Mouse (Mus musculus) embryonic facial prominence, embryonic 11.5 days (tissue): Measurements from ENCODE around the gene Olfr871. TPM values are rescaled to one million over a fixed set of nuclear protein-coding genes. Genes with fewer than 3 reads are reported as not detected.

Source experiments
- ATAC-seq: fragments of 200-750 bp; cut with Nextera tagmentation; replicated peaks from 2 replicates; pipeline ENCODE4 v1.8.0; 2017; ENCODE audit warnings: low read depth; ENCODE audit not compliant: insufficient number of reproducible peaks, low FRiP score, low TSS enrichment
- DNase-seq: peaks from one replicate; pipeline ENCODE4 v3.0.0-alpha.2; 2015; ENCODE audit warnings: low spot score
- H3K27ac ChIP-seq: fragments of 300-500 bp; sonication (generic); replicated peaks from 2 replicates; pipeline ENCODE4 v1.5.1; 2014; ENCODE audit warnings: mild to moderate bottlenecking, low read depth, low read length, control low read depth
- H3K27me3 ChIP-seq: fragments of 300-500 bp; sonication (generic); 2 replicates; pipeline ENCODE4 v1.6.1; 2014; ENCODE audit warnings: mild to moderate bottlenecking, low read length, moderate library complexity, mixed read lengths; ENCODE audit not compliant: control insufficient read depth, insufficient read depth
- H3K36me3 ChIP-seq: fragments of 300-500 bp; sonication (generic); replicated peaks from 2 replicates; pipeline ENCODE4 v1.6.1; 2014; ENCODE audit warnings: low read depth, mild to moderate bottlenecking, low read length, moderate library complexity, mixed read lengths; ENCODE audit not compliant: control insufficient read depth, insufficient read depth
- H3K4me1 ChIP-seq: fragments of 300-500 bp; sonication (generic); 2 replicates; pipeline ENCODE4 v1.6.1; 2014; ENCODE audit warnings: low read length, mixed read lengths; ENCODE audit not compliant: control insufficient read depth, insufficient read depth
- H3K4me2 ChIP-seq: fragments of 300-500 bp; sonication (generic); 2 replicates; pipeline ENCODE4 v1.6.1; 2014; ENCODE audit warnings: low read depth, mild to moderate bottlenecking, control low read depth, low read length, moderate library complexity
- H3K4me3 ChIP-seq: fragments of 300-500 bp; sonication (generic); 2 replicates; pipeline ENCODE4 v1.5.1; 2014; ENCODE audit warnings: low read depth, low read length, control low read depth
- H3K9ac ChIP-seq: fragments of 300-500 bp; sonication (generic); replicated peaks from 2 replicates; pipeline ENCODE4 v1.6.1; 2014; ENCODE audit warnings: mild to moderate bottlenecking, control low read depth, low read length
- H3K9me3 ChIP-seq: fragments of 300-500 bp; sonication (generic); replicated peaks from 2 replicates; pipeline ENCODE4 v1.6.1; 2016; ENCODE audit warnings: mild to moderate bottlenecking, low read length, inconsistent platforms, mixed read lengths; ENCODE audit not compliant: control insufficient read depth
- WGBS: fragments of 180-500 bp; shearing (Covaris S2); extraction: QIAGEN DNeasy Blood & Tissue Kit; methylation state at CpG from one replicate; pipeline ENCODE4 v1.1.7; 2014; 5-methylcytosine and 5-hydroxymethylcytosine counted together
- polyA plus RNA-seq: library from polyadenylated mRNA; unstranded; fragments of >200 nt; fragmentation: Nextera tagmentation; extraction: Ambion mirVana; gene quantifications from 2 replicates; pipeline ENCODE4 v1.2.1, GENCODE M21; 2014

The Olfr871 gene
- polyA plus RNA-seq, 1 experiment from 2014 or later: not detected

- Histone ChIP-seq H3K4me3 (no peak overlapping the region), H3K4me1 (no peaks in the 10 kb centered on the region), H3K36me3 (no peaks in the 10 kb centered on the region), H3K4me2 (no peak overlapping the region), H3K9ac (no peak overlapping the region), H3K27me3 (no peaks in the 10 kb centered on the region), H3K9me3 (no peaks in the 10 kb centered on the region), H3K27ac (no peak overlapping the region)
- 80% methylated on average over 2 of the region's 2 CpGs for WGBS
- DNase-seq: no peak
- no peak for ATAC-seq
Measured at GRCm38 (mm10) chr9:20237378-20237777, 25.4 kb downstream of the Olfr871 start.

Other genes starting within 250 kb of the Olfr871 start
- gene Olfr866, start 184.2 kb upstream of the Olfr871 start, polyA plus RNA-seq: not detected in 2 replicates
- not detected in 2 replicates for gene Olfr867, start 154.6 kb upstream of the Olfr871 start, polyA plus RNA-seq
- not detected in 2 replicates for gene Olfr868, start 113.6 kb upstream of the Olfr871 start, polyA plus RNA-seq
- not detected in 2 replicates for gene Olfr869, start 83.2 kb upstream of the Olfr871 start, polyA plus RNA-seq
- gene Olfr870, start 38.1 kb upstream of the Olfr871 start, polyA plus RNA-seq: not detected in 2 replicates
- gene Olfr872, start 24.9 kb downstream of the Olfr871 start, polyA plus RNA-seq: not detected in 2 replicates
- not detected in 2 replicates for gene Olfr39, start 70.1 kb downstream of the Olfr871 start, polyA plus RNA-seq
- not detected in 2 replicates for gene Olfr873, start 86.3 kb downstream of the Olfr871 start, polyA plus RNA-seq
- gene Olfr18, start 123.9 kb downstream of the Olfr871 start, polyA plus RNA-seq: 0.11 TPM in 1 of 2 replicates, not detected in the other
- gene Zfp560, start 173.0 kb downstream of the Olfr871 start, polyA plus RNA-seq: 36.9 and 37.1 TPM in 2 replicates
- gene Zfp26, start 248.0 kb downstream of the Olfr871 start, polyA plus RNA-seq: 31.2 and 34.6 TPM in 2 replicates